Mouse (Mus musculus): Measurements from ENCODE around the gene Gm34653. TPM values are rescaled to one million over a fixed set of nuclear protein-coding genes. Genes with fewer than 3 reads are reported as not detected.
"Not testable (repeated sequence)": the region's sequence is repeated elsewhere in the genome, so short reads cannot be mapped to it uniquely, and the experiment has no call there.

Gene Gm34653
- polyA plus RNA-seq, 1 experiment, result not detected

DNA sequence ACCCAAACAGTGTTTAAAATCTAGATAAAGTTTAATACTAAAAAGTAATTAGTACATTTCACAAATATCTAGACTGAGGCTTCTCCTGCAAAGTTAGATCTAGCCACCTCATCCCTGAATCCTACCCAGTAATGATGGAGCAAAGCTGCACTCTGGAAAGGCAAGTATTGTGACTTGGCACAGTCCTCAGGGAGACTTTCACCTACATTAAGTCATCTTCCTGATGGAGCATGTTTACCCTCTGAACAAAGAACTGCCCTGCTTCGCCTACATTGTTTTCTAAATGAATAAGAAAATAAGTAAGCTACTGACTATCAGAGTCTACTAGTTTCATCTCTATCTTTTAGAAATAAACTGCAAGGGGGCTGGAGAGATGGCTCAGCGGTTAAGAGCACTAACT lies 14.3 kb upstream of the Gm34653 start:
- peaks cover 84% of the 10 kb centered on the region for H3K36me3 ChIP-seq (replicated peaks; ENCODE audit: low read length)

GRCm38 (mm10) chr2:34825827-34826459 lies 6.9 kb upstream of the Gm34653 start, which contains the start of gene Fbxw2:
Gene Fbxw2, minus strand, starts transcription at chr2:34826311.
- peaks cover 21% of the 10 kb centered on the region for H3K36me3 ChIP-seq (replicated peaks; ENCODE audit: low read length)
- no peaks in the 10 kb centered on the region for H3K27me3 ChIP-seq (replicated peaks)
- peaks cover 18% of the 10 kb centered on the region for H3K9me3 ChIP-seq
- TF ChIP-seq FLI1 (IDR thresholded peaks at IDR 0.05; ENCODE audit: low read length) (peak; percentile 71; the same call in 1 of the 2 replicates), GATA1 (IDR thresholded peaks at IDR 0.05; ENCODE audit: borderline replicate concordance, low read length) (no peak)
- H3K4me1 ChIP-seq, result peaks cover 35% of the 10 kb centered on the region
- H3K4me3 ChIP-seq (replicated peaks), result peak within 1 kb of the TSS; percentile 93

More for the DNA sequence above, 14.3 kb upstream of the Gm34653 start:
- H3K4me3 ChIP-seq (replicated peaks), result no peak overlapping the region
- no peak for TF ChIP-seq GATA1 (IDR thresholded peaks at IDR 0.05; ENCODE audit: borderline replicate concordance, low read length)
- TF ChIP-seq FLI1 (IDR thresholded peaks at IDR 0.05; ENCODE audit: low read length), result no peak
- H3K4me1 ChIP-seq, result peaks cover 13% of the 10 kb centered on the region
- H3K9me3 ChIP-seq, result no peaks in the 10 kb centered on the region
- no peaks in the 10 kb centered on the region for H3K27me3 ChIP-seq (replicated peaks)

DNA sequence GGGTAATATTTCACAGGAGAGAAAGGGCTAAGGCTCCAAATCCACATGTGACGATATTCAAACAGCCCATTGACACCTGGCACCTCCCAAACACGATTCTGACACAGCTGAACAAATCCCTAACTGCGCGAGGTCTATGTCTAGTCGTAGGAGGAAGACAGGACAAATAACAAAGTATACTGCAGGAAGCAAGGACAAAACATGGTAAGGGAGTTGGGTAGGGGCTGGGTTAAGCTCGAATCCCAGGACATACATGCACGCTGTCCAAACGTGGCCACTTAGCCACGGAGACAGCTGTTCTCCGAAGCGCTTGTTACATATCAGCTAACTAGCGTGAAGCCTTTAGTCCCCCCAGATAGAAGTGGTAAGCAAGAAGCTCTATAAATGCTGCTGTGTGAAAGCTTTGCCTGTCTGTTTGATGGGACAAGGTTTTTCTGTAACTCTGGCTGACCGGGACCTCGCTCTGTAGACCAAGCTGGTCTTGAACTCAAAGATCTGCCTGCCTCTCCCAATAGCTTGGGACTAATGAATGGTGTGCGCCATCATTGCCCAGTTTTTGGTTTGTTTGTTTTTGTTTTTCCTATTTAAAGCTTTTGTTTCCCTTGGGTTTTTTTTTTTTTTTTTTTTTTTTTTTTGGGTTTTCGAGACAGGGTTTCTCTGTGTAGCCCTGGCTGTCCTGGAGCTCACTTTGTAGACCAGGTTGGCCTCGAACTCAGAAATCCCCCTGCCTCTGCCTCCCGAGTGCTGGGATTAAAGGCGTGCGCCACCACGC lies 6.2 kb upstream of the Gm34653 start:
- peaks cover 34% of the 10 kb centered on the region for H3K4me1 ChIP-seq
- H3K27me3 ChIP-seq (replicated peaks), result no peaks in the 10 kb centered on the region
- peaks cover 16% of the 10 kb centered on the region for H3K36me3 ChIP-seq (replicated peaks; ENCODE audit: low read length)
- peak overlapping the region; percentile 93 for H3K4me3 ChIP-seq (replicated peaks)
- TF ChIP-seq FLI1 (IDR thresholded peaks at IDR 0.05; ENCODE audit: low read length) (no peak), GATA1 (IDR thresholded peaks at IDR 0.05; ENCODE audit: borderline replicate concordance, low read length) (no peak)
- peaks cover 18% of the 10 kb centered on the region for H3K9me3 ChIP-seq

- no peak overlapping the region for H3K4me3 ChIP-seq (replicated peaks)
- no peaks in the 10 kb centered on the region for H3K27me3 ChIP-seq (replicated peaks)
- TF ChIP-seq FLI1 (IDR thresholded peaks at IDR 0.05; ENCODE audit: low read length) (no peak), GATA1 (IDR thresholded peaks at IDR 0.05; ENCODE audit: borderline replicate concordance, low read length) (no peak)
- peaks cover 29% of the 10 kb centered on the region for H3K4me1 ChIP-seq
- H3K36me3 ChIP-seq (replicated peaks; ENCODE audit: low read length), result peaks cover 7% of the 10 kb centered on the region
- H3K9me3 ChIP-seq, result peaks cover 18% of the 10 kb centered on the region
Observed at GRCm38 (mm10) chr2:34827591-34827990, 5.2 kb upstream of the Gm34653 start.

- Histone ChIP-seq H3K27me3 (replicated peaks) (no peaks in the 10 kb centered on the region), H3K36me3 (replicated peaks; ENCODE audit: low read length) (peaks cover 3% of the 10 kb centered on the region), H3K9me3 (peaks cover 18% of the 10 kb centered on the region), H3K4me3 (replicated peaks) (no peak overlapping the region), H3K4me1 (peaks cover 27% of the 10 kb centered on the region)
- TF ChIP-seq GATA1 (IDR thresholded peaks at IDR 0.05; ENCODE audit: borderline replicate concordance, low read length), result no peak
- TF ChIP-seq FLI1 (IDR thresholded peaks at IDR 0.05; ENCODE audit: low read length), result no peak
Observed at GRCm38 (mm10) chr2:34828026-34828425, 4.8 kb upstream of the Gm34653 start.

GRCm38 (mm10) chr2:34830066-34830465 lies 2.7 kb upstream of the Gm34653 start:
- H3K36me3 ChIP-seq (replicated peaks; ENCODE audit: low read length); H3K27me3 ChIP-seq (replicated peaks); H3K4me1 ChIP-seq; H3K4me3 ChIP-seq (replicated peaks): not testable (repeated sequence)
- peaks cover 18% of the 10 kb centered on the region for H3K9me3 ChIP-seq

GRCm38 (mm10) chr2:34833624-34834023 lies 817 bp downstream of the Gm34653 start:
- Histone ChIP-seq H3K27me3 (replicated peaks) (peaks cover 4% of the 10 kb centered on the region), H3K4me1 (no peaks in the 10 kb centered on the region), H3K36me3 (replicated peaks; ENCODE audit: low read length) (no peaks in the 10 kb centered on the region), H3K9me3 (peaks cover 23% of the 10 kb centered on the region), H3K4me3 (replicated peaks) (no peak overlapping the region)
- TF ChIP-seq GATA1 (IDR thresholded peaks at IDR 0.05; ENCODE audit: borderline replicate concordance, low read length) (no peak), FLI1 (IDR thresholded peaks at IDR 0.05; ENCODE audit: low read length) (no peak)

DNA sequence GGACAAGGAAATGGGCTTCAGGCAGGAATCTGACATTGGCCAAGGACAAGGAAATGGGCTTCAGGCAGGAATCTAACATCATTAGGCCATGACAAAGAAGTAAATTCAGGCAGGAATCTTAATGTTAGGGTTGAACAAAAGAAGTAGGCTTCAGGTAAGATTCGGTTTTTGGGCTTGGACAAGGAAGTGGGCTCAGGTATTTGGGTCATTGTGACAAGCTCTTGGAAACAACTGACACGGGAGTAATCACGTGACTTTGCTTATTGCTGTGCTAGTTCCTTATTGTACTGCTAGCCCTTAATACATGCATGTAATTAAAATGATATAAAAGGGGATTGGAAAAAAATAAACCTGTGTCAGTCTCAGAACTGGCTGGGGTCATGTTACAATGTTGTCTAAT lies 2.9 kb downstream of the Gm34653 start:
- Histone ChIP-seq H3K9me3 (peaks cover 5% of the 10 kb centered on the region; the same call in 1 of the 2 replicates), H3K4me1 (no peaks in the 10 kb centered on the region), H3K27me3 (replicated peaks) (peaks cover 4% of the 10 kb centered on the region), H3K4me3 (replicated peaks) (no peak overlapping the region), H3K36me3 (replicated peaks; ENCODE audit: low read length) (no peaks in the 10 kb centered on the region)
- TF ChIP-seq GATA1 (IDR thresholded peaks at IDR 0.05; ENCODE audit: borderline replicate concordance, low read length), result no peak

- H3K36me3 ChIP-seq (replicated peaks; ENCODE audit: low read length); H3K4me1 ChIP-seq; H3K4me3 ChIP-seq (replicated peaks); H3K27me3 ChIP-seq (replicated peaks); H3K9me3 ChIP-seq: not testable (repeated sequence)
Observed at GRCm38 (mm10) chr2:34840143-34840542, 7.3 kb downstream of the Gm34653 start.

DNA sequence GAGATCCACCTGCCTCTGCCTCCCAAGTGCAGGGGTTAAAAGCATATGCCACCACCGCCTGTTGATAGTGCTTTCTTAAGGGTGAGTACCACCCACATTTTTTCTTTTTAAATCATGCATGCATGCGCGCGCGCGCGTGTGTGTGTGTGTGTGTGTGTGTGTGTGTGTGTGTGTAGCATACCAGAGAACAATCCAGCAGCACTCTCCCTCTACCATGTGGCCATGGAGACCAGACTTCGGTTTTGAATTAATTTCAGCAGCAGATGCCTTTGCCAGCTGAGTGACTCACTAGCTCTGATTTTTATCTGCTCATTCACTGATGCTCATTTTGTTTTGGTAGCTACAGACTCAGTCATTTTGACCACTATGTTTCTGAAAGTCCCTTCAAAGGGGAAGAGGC lies 8.9 kb downstream of the Gm34653 start:
- Histone ChIP-seq H3K27me3 (replicated peaks) (peaks cover 4% of the 10 kb centered on the region), H3K4me1 (no peaks in the 10 kb centered on the region), H3K36me3 (replicated peaks; ENCODE audit: low read length) (no peaks in the 10 kb centered on the region), H3K4me3 (replicated peaks) (no peak overlapping the region), H3K9me3 (no peaks in the 10 kb centered on the region)
- TF ChIP-seq FLI1 (IDR thresholded peaks at IDR 0.05; ENCODE audit: low read length) (no peak), GATA1 (IDR thresholded peaks at IDR 0.05; ENCODE audit: borderline replicate concordance, low read length) (no peak)
